Mouse (Mus musculus): ENCODE measurements around the gene Smarcc1.

- TF ChIP-seq CTCF (IDR thresholded peaks at IDR 0.05; ENCODE audit: low read depth) (no peak), EP300 (optimal IDR thresholded peaks at IDR 0.05) (no peak)
Observed at GRCm38 (mm10) chr9:110097791-110098190, 19.7 kb upstream of the Smarcc1 start.
